Mouse (Mus musculus) lung, postnatal 0 days (tissue): Measurements from ENCODE around the gene Arfgap3. TPM values are rescaled to one million over a fixed set of nuclear protein-coding genes. Genes with fewer than 3 reads are reported as not detected.
"Not testable (repeated sequence)": the region's sequence is repeated elsewhere in the genome, so short reads cannot be mapped to it uniquely, and the experiment has no call there.

Experiments used
- ATAC-seq: fragments of 200-750 bp; cut with Nextera tagmentation; 2 replicates; pipeline ENCODE4 v1.8.0; 2017; ENCODE audit warnings: moderate library complexity
- DNase-seq: peaks from one replicate; pipeline ENCODE4 v3.0.0-alpha.2; 2016; ENCODE audit warnings: low spot score
- H3K27ac ChIP-seq: fragments of 300-500 bp; sonication (generic); 2 replicates; pipeline ENCODE4 v1.5.1; 2014; ENCODE audit warnings: antibody characterized with exemption, mild to moderate bottlenecking, low read length, mixed read lengths
- H3K27me3 ChIP-seq: fragments of 300-500 bp; sonication (generic); replicated peaks from 2 replicates; pipeline ENCODE4 v1.6.1; 2014; ENCODE audit warnings: low read length, mixed read lengths; ENCODE audit not compliant: insufficient read depth
- H3K36me3 ChIP-seq: fragments of 300-500 bp; sonication (generic); 2 replicates; pipeline ENCODE4 v1.6.1; 2014; ENCODE audit warnings: low read length, mixed read lengths; ENCODE audit not compliant: insufficient read depth
- H3K4me1 ChIP-seq: fragments of 300-500 bp; sonication (generic); 2 replicates; pipeline ENCODE4 v1.6.1; 2014; ENCODE audit warnings: antibody characterized with exemption, low read depth, low read length, mixed read lengths; ENCODE audit not compliant: insufficient read depth
- H3K4me2 ChIP-seq: fragments of 300-500 bp; sonication (generic); replicated peaks from 2 replicates; pipeline ENCODE4 v1.6.1; 2014; ENCODE audit warnings: low read depth, mild to moderate bottlenecking, low read length, moderate library complexity, mixed read lengths
- H3K4me3 ChIP-seq: fragments of 300-500 bp; sonication (generic); 2 replicates; pipeline ENCODE4 v1.5.1; 2014; ENCODE audit warnings: low read depth, low read length
- H3K9ac ChIP-seq: fragments of 300-500 bp; sonication (generic); replicated peaks from 2 replicates; pipeline ENCODE4 v1.6.1; 2014; ENCODE audit warnings: low read depth, mild to moderate bottlenecking
- H3K9me3 ChIP-seq: fragments of 300-500 bp; sonication (generic); 2 replicates; pipeline ENCODE4 v1.6.1; 2016; ENCODE audit warnings: low read length, mixed read lengths
- CTCF ChIP-seq: IDR thresholded peaks from 2 replicates; pipeline ENCODE4 v1.5.1; 2016; ENCODE audit warnings: antibody characterized with exemption, mild to moderate bottlenecking
- EP300 ChIP-seq: IDR thresholded peaks from 2 replicates; pipeline ENCODE4 v1.6.1; 2016; ENCODE audit warnings: antibody characterized with exemption, mild to moderate bottlenecking, control low read depth
- WGBS: fragments of 180-500 bp; shearing (Covaris S2); extraction: QIAGEN DNeasy Blood & Tissue Kit; methylation state at CpG from one replicate; pipeline ENCODE4 v1.1.7; 2014; 5-methylcytosine and 5-hydroxymethylcytosine counted together
- polyA plus RNA-seq: library from polyadenylated mRNA; unstranded; fragments of >200 nt; fragmentation: Nextera tagmentation; extraction: Ambion mirVana; gene quantifications from 2 replicates; pipeline ENCODE4 v1.2.1, GENCODE M21; 2015

Gene Arfgap3
- polyA plus RNA-seq, 1 experiment from 2014 or later: 44.2 TPM

DNA sequence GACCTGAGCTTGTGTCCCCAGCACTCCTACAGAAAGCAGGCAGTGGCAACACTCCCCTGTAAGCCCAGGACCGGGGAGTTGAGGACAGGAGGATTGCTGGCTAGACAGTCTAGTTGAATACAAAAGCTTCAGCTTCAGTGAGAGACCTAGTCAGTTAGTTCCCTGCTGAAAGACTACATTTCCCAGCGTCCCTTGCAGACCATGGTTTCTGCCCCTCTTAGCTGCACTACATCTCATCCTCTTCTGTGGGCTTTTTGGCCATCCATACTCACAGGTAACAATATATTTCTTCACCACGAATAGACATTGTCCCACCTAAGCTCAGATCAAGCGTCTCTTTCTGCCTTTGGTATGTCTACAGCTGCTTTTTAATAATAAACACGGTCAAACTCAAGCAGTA is 67.7 kb downstream of the Arfgap3 start:
- WGBS: 69% methylated on average over 5 of the region's 5 CpGs
- Histone ChIP-seq H3K9ac (no peak overlapping the region), H3K36me3 (no peaks in the 10 kb centered on the region), H3K27me3 (no peaks in the 10 kb centered on the region), H3K4me1 (no peaks in the 10 kb centered on the region), H3K27ac (no peak overlapping the region), H3K4me3 (no peak overlapping the region), H3K9me3 (no peaks in the 10 kb centered on the region), H3K4me2 (no peak overlapping the region)
- DNase-seq: no peak
- TF ChIP-seq EP300 (no peak), CTCF (no peak)
- ATAC-seq: no peak

DNA sequence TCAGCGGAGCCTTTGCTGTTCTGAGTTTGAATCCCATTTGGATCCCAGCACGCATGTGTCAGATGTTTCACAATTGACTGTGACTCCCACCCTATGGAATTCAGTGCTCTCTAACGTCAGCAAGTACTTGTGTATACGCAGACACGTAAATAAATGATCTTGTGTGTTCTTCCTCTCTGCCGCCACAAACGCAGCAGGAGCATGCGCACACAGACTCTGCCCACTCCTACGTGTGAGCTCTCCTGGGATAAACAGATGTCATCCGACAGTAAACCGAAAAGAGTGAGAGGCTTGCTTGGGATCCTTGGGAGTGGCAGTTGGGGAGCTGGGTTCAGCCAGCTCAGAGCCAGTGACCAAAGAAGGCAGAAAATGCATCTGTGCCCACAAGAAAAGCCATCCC is 68.7 kb downstream of the Arfgap3 start:
- ATAC-seq (peak; percentile 88), DNase-seq (peak; percentile 86)
- Histone ChIP-seq H3K4me3 (no peak overlapping the region), H3K4me2 (no peak overlapping the region), H3K36me3 (no peaks in the 10 kb centered on the region), H3K27ac (0 out of 2 replicates have a peak overlapping the region, but pooled peaks have one; percentile 8), H3K9me3 (no peaks in the 10 kb centered on the region), H3K9ac (no peak overlapping the region), H3K4me1 (no peaks in the 10 kb centered on the region), H3K27me3 (no peaks in the 10 kb centered on the region)
- 0 out of 2 replicates have a peak, but pooled peaks have one; percentile 11 for TF ChIP-seq EP300
- no peak for TF ChIP-seq CTCF
- WGBS: 21% methylated on average over 11 of the region's 11 CpGs

DNA sequence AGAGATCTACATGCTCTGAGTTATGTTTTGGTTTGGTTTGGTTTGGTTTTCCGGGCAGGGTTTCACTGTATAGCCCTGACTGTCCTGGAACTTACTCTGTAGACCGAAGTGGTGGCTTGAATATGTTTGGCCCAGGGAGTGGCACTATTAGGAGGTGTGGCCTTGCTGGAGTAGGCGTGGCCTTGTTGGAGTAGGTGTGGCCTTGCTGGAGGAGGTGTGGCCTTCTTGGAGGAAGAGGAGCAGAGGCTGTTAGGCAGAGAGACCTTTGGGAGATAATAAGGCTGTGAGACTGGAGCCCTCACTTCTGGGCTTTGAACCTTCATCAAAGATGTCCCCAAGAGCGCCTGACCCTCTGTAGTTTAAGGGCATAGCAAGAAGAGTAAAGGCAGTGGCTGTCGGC is 71.5 kb downstream of the Arfgap3 start:
- H3K4me1 ChIP-seq: no peaks in the 10 kb centered on the region
- H3K36me3 ChIP-seq: no peaks in the 10 kb centered on the region
- no peak overlapping the region for H3K4me2 ChIP-seq
- H3K9me3 ChIP-seq: no peaks in the 10 kb centered on the region
- no peaks in the 10 kb centered on the region for H3K27me3 ChIP-seq
- no peak overlapping the region for H3K9ac ChIP-seq
- ATAC-seq (no peak), DNase-seq (no peak)
- H3K27ac ChIP-seq: no peak overlapping the region
- no peak overlapping the region for H3K4me3 ChIP-seq
- WGBS: 81% methylated on average over 5 of the region's 5 CpGs
- TF ChIP-seq EP300 (no peak), CTCF (no peak)

DNA sequence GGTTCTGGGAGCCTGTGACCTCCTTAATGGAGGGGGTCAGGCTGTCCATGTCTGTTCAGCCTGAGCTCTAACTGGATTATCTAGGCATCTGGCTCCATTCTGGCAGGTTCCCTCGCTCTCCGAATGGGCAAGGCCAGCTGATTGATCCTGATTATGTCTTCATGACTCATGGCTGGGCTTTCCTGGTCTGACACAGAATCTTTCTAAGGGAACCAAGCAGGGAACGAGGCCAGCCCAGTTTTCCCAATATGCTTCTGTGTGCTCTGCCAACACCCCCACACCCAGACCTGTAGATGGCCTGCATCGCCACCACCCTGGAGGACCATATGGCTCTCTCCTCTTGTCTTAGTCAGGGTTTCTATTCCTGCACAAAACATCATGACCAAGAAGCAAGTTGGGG is 72.6 kb downstream of the Arfgap3 start:
- no peaks in the 10 kb centered on the region for H3K36me3 ChIP-seq
- H3K9me3 ChIP-seq: no peaks in the 10 kb centered on the region
- no peaks in the 10 kb centered on the region for H3K27me3 ChIP-seq
- 91% methylated on average over 4 of the region's 4 CpGs for WGBS
- no peak overlapping the region for H3K27ac ChIP-seq
- no peak overlapping the region for H3K9ac ChIP-seq
- ATAC-seq (no peak), DNase-seq (no peak)
- no peak overlapping the region for H3K4me3 ChIP-seq
- no peak overlapping the region for H3K4me2 ChIP-seq
- TF ChIP-seq CTCF (no peak), EP300 (no peak)
- no peaks in the 10 kb centered on the region for H3K4me1 ChIP-seq

DNA sequence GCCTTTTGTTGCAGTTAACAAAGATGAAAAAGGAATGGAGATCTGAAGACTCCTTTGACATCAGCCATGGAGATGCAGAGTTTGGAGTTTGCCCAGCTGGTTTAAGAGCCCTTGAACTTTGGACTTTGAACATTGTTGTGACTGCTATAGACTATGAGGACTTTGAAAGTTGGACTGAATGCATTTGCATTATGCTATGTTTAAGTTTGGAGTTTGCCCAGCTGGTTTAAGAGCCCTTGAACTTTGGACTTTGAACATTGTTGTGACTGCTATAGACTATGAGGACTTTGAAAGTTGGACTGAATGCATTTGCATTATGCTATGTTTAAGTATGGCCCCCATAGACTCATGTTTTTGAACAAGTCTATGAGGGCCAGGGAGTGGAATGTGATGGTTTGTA is 75.8 kb downstream of the Arfgap3 start:
- H3K4me1 ChIP-seq, H3K36me3 ChIP-seq, H3K4me3 ChIP-seq, H3K27ac ChIP-seq, H3K9ac ChIP-seq, H3K9me3 ChIP-seq, H3K27me3 ChIP-seq, H3K4me2 ChIP-seq, DNase-seq: not testable (repeated sequence)
- peak; percentile 68 for ATAC-seq

DNA sequence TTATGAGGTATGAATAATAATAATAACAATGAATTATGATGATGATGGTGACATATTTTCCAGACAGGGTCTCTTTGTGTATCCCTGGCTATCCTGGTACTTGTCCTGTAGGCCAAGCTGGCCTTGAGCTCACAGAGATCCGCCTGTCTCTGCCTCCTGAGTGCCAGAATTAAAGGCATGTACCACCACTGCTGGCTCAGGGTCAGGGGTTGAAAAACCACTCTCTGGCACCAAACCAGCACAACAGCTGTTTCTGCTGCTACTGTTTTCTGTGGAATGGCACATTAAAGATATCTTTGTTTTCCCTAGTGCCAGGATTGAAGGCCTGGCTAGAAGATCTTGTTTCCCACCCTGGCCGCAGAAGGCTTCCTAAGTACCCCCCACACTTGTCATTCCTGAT is 77.0 kb downstream of the Arfgap3 start:
- ATAC-seq (no peak), DNase-seq (no peak)
- TF ChIP-seq CTCF: no peak
- no peak for TF ChIP-seq EP300
- Histone ChIP-seq H3K27me3 (no peaks in the 10 kb centered on the region), H3K27ac (no peak overlapping the region), H3K4me2 (no peak overlapping the region), H3K9me3 (no peaks in the 10 kb centered on the region), H3K4me3 (no peak overlapping the region), H3K9ac (no peak overlapping the region), H3K36me3 (no peaks in the 10 kb centered on the region), H3K4me1 (no peaks in the 10 kb centered on the region)
- 79% methylated on average over 2 of the region's 2 CpGs for WGBS

DNA sequence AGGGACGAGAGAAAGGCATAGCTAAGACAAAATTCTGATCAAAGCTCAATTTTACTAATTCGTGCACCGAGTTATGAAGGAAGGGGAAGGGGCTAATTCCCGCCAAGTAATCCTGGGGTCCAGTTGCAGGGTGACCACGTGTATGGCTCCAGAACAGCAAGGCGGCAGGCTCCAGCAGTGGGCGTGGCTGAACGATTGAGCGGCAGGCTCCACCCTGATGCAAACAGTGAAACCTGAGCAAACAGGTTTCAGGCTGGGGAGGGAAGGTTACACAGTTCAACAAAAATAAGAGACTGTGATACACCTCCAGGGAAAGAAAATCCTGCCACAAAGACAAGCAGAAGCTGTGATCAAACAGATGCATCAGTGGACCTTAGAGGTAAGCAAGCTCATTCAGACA is 78.8 kb downstream of the Arfgap3 start:
- H3K9ac ChIP-seq, H3K9me3 ChIP-seq, H3K36me3 ChIP-seq, H3K27me3 ChIP-seq, DNase-seq, H3K27ac ChIP-seq, H3K4me2 ChIP-seq, H3K4me3 ChIP-seq, ATAC-seq, H3K4me1 ChIP-seq: not testable (repeated sequence)
- WGBS: 28% methylated on average over 9 of the region's 9 CpGs

DNA sequence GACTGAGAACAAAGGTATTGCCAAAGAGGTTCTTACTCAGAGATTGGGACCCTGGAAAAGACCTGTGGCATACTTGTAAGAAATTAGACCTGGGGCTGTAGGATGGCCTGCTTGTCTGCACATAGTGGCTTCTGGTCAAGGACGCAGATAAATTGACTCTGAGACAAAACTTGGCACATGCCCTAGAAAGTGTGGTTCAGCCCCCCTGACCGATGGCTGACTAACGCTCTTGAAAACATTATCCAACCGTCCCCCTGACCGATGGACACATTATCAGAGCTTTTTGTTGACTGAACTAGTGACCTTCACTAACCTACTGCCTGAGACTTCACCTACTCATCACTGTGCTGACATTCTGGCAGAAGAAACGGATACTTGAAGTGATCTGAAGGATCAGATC is 80.1 kb downstream of the Arfgap3 start:
- not testable (repeated sequence) for H3K4me3 ChIP-seq, H3K9ac ChIP-seq, H3K36me3 ChIP-seq, H3K27ac ChIP-seq, H3K4me2 ChIP-seq, ATAC-seq, DNase-seq, H3K9me3 ChIP-seq, H3K4me1 ChIP-seq, H3K27me3 ChIP-seq
- WGBS: 49% methylated on average over 6 of the region's 6 CpGs

DNA sequence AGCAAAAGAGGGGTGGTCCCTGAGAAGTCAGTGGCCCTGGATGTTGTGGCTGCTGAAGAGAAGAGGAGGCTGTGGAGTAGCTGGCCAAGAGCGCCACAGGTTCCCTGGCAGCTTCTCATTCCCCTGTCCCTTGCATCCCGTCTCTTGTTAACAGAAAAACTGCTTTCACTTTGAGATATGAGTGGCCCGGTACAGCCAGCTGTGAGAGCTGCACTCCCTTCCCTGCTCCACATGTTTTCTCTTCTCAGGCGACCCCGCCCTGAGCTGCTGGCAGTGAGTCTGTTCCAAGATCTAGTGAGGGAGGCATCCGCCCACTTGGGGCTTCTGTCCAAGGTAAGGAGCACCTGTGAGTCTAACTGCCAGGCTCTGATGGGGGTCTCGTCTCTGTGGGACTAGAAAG is 81.6 kb downstream of the Arfgap3 start:
- H3K9ac ChIP-seq, H3K27ac ChIP-seq, H3K27me3 ChIP-seq, H3K4me2 ChIP-seq, H3K4me3 ChIP-seq, H3K9me3 ChIP-seq, ATAC-seq, H3K4me1 ChIP-seq, H3K36me3 ChIP-seq: not testable (repeated sequence)
- peak; percentile 7 for DNase-seq
- WGBS: 25% methylated on average over 6 of the region's 7 CpGs
